Mouse (Mus musculus) heart, embryonic 13.5 days (tissue): ENCODE results near the gene Ptpn5. TPM values are rescaled to one million over a fixed set of nuclear protein-coding genes. Genes with fewer than 3 reads are reported as not detected.

Experiments used
- ATAC-seq: fragments of 200-750 bp; cut with Nextera tagmentation; 2 replicates; pipeline ENCODE4 v1.8.0; 2017; ENCODE audit warnings: moderate TSS enrichment; ENCODE audit not compliant: insufficient number of reproducible peaks, low FRiP score, low TSS enrichment; ENCODE audit errors: extremely low read depth
- H3K27ac ChIP-seq: fragments of 300-500 bp; sonication (generic); replicated peaks from 2 replicates; pipeline ENCODE4 v1.5.1; 2015; ENCODE audit warnings: moderate library complexity, mild to moderate bottlenecking, inconsistent platforms
- H3K27me3 ChIP-seq: fragments of 300-500 bp; sonication (generic); replicated peaks from 2 replicates; pipeline ENCODE4 v1.6.1; 2015; ENCODE audit warnings: mild to moderate bottlenecking, inconsistent platforms
- H3K36me3 ChIP-seq: fragments of 300-500 bp; sonication (generic); 2 replicates; pipeline ENCODE4 v1.6.1; 2015; ENCODE audit warnings: mild to moderate bottlenecking, inconsistent platforms
- H3K4me1 ChIP-seq: fragments of 300-500 bp; sonication (generic); 2 replicates; pipeline ENCODE4 v1.6.1; 2015; ENCODE audit warnings: inconsistent platforms
- H3K4me2 ChIP-seq: fragments of 300-500 bp; sonication (generic); 2 replicates; pipeline ENCODE4 v1.6.1; 2015; ENCODE audit warnings: inconsistent platforms, mild to moderate bottlenecking, moderate library complexity
- H3K4me3 ChIP-seq: fragments of 300-500 bp; sonication (generic); 2 replicates; pipeline ENCODE4 v1.5.1; 2015; ENCODE audit warnings: moderate library complexity, mild to moderate bottlenecking, inconsistent platforms
- H3K9ac ChIP-seq: fragments of 300-500 bp; sonication (generic); 2 replicates; pipeline ENCODE4 v1.6.1; 2015; ENCODE audit warnings: inconsistent platforms, mild to moderate bottlenecking, moderate library complexity
- H3K9me3 ChIP-seq: fragments of 300-500 bp; sonication (generic); 2 replicates; pipeline ENCODE4 v1.6.1; 2016; ENCODE audit warnings: inconsistent platforms
- WGBS: fragments of 180-500 bp; shearing (Covaris S2); methylation state at CpG from one replicate; pipeline ENCODE4 v1.1.7; 2015; ENCODE audit warnings: mixed read lengths; 5-methylcytosine and 5-hydroxymethylcytosine counted together
- polyA plus RNA-seq: library from polyadenylated mRNA; unstranded; fragments of >200 nt; fragmentation: Nextera tagmentation; extraction: Ambion mirVana; gene quantifications from 2 replicates; pipeline ENCODE4 v1.2.1, GENCODE M21; 2015

Gene Ptpn5
- polyA plus RNA-seq, 1 experiment from 2014 or later, result 0.12 TPM

GRCm38 (mm10) chr7:47111121-47111520 is 22.4 kb downstream of the Ptpn5 start:
- no peaks in the 10 kb centered on the region for H3K9me3 ChIP-seq
- no peak overlapping the region for H3K27ac ChIP-seq
- 55% methylated on average over 3 of the region's 3 CpGs for WGBS
- no peak overlapping the region for H3K4me2 ChIP-seq
- H3K36me3 ChIP-seq, result no peaks in the 10 kb centered on the region
- no peak overlapping the region for H3K9ac ChIP-seq
- peaks cover 17% of the 10 kb centered on the region for H3K27me3 ChIP-seq
- no peak overlapping the region for H3K4me3 ChIP-seq
- no peak for ATAC-seq
- no peaks in the 10 kb centered on the region for H3K4me1 ChIP-seq

- ATAC-seq, result no peak
- WGBS, result 62% methylated on average over 7 of the region's 7 CpGs
These were observed 23.0 kb downstream of the Ptpn5 start for GRCm38 (mm10) chr7:47110511-47110910.

GRCm38 (mm10) chr7:47108779-47109189 is 24.7 kb downstream of the Ptpn5 start:
- WGBS, result 80% methylated on average over 13 of the region's 13 CpGs
- Histone ChIP-seq H3K4me3 (no peak overlapping the region), H3K36me3 (no peaks in the 10 kb centered on the region), H3K4me1 (no peaks in the 10 kb centered on the region), H3K4me2 (no peak overlapping the region), H3K9me3 (no peaks in the 10 kb centered on the region), H3K9ac (no peak overlapping the region), H3K27ac (no peak overlapping the region), H3K27me3 (peaks cover 11% of the 10 kb centered on the region; the same call in 1 of the 2 replicates)
- ATAC-seq, result no peak

More at GRCm38 (mm10) chr7:47110511-47110910, 23.0 kb downstream of the Ptpn5 start:
- Histone ChIP-seq H3K27me3 (peaks cover 14% of the 10 kb centered on the region), H3K4me2 (no peak overlapping the region), H3K36me3 (no peaks in the 10 kb centered on the region), H3K9me3 (no peaks in the 10 kb centered on the region), H3K9ac (no peak overlapping the region), H3K27ac (no peak overlapping the region), H3K4me1 (no peaks in the 10 kb centered on the region), H3K4me3 (no peak overlapping the region)

- ATAC-seq, result no peak
- H3K4me3 ChIP-seq, result no peak overlapping the region
- H3K4me1 ChIP-seq, result no peaks in the 10 kb centered on the region
- H3K4me2 ChIP-seq, result no peak overlapping the region
- no peaks in the 10 kb centered on the region for H3K36me3 ChIP-seq
- no peak overlapping the region for H3K27ac ChIP-seq
- no peak overlapping the region for H3K9ac ChIP-seq
- no peaks in the 10 kb centered on the region for H3K9me3 ChIP-seq
- no peaks in the 10 kb centered on the region for H3K27me3 ChIP-seq
These were observed 26.5 kb downstream of the Ptpn5 start for GRCm38 (mm10) chr7:47106949-47107348.

GRCm38 (mm10) chr7:47103671-47104414 is 29.6 kb downstream of the Ptpn5 start:
- no peaks in the 10 kb centered on the region for H3K9me3 ChIP-seq
- H3K9ac ChIP-seq, result no peak overlapping the region
- 0 out of 2 replicates have a peak, but pooled peaks cover 4% of the 10 kb centered on the region for H3K27me3 ChIP-seq
- H3K4me2 ChIP-seq, result no peak overlapping the region
- no peaks in the 10 kb centered on the region for H3K36me3 ChIP-seq
- 62% methylated on average over 1 of the region's 1 CpGs for WGBS
- H3K4me3 ChIP-seq, result no peak overlapping the region
- H3K27ac ChIP-seq, result no peak overlapping the region
- no peaks in the 10 kb centered on the region for H3K4me1 ChIP-seq
- no peak for ATAC-seq

- H3K4me3 ChIP-seq, result no peak overlapping the region
- no peak overlapping the region for H3K4me2 ChIP-seq
- H3K9ac ChIP-seq, result no peak overlapping the region
- H3K9me3 ChIP-seq, result no peaks in the 10 kb centered on the region
- 64% methylated on average over 2 of the region's 2 CpGs for WGBS
- no peak overlapping the region for H3K27ac ChIP-seq
- H3K4me1 ChIP-seq, result no peaks in the 10 kb centered on the region
- 0 out of 2 replicates have a peak, but pooled peaks cover 4% of the 10 kb centered on the region for H3K27me3 ChIP-seq
- H3K36me3 ChIP-seq, result no peaks in the 10 kb centered on the region
- ATAC-seq, result no peak
These were observed 30.5 kb downstream of the Ptpn5 start for GRCm38 (mm10) chr7:47102970-47103369.

- Histone ChIP-seq H3K9me3 (no peaks in the 10 kb centered on the region), H3K4me3 (no peak overlapping the region), H3K27me3 (0 out of 2 replicates have a peak, but pooled peaks cover 4% of the 10 kb centered on the region), H3K4me1 (no peaks in the 10 kb centered on the region), H3K4me2 (no peak overlapping the region), H3K9ac (no peak overlapping the region), H3K27ac (no peak overlapping the region), H3K36me3 (no peaks in the 10 kb centered on the region)
- 69% methylated on average over 6 of the region's 6 CpGs for WGBS
- no peak for ATAC-seq
These were observed 32.9 kb downstream of the Ptpn5 start for GRCm38 (mm10) chr7:47100615-47101014.

- WGBS, result 66% methylated on average over 7 of the region's 7 CpGs
- Histone ChIP-seq H3K27ac (no peak overlapping the region), H3K36me3 (no peaks in the 10 kb centered on the region), H3K9ac (no peak overlapping the region), H3K4me1 (no peaks in the 10 kb centered on the region), H3K9me3 (no peaks in the 10 kb centered on the region), H3K27me3 (0 out of 2 replicates have a peak, but pooled peaks cover 4% of the 10 kb centered on the region), H3K4me2 (no peak overlapping the region), H3K4me3 (no peak overlapping the region)
- no peak for ATAC-seq
These were observed 34.2 kb downstream of the Ptpn5 start for GRCm38 (mm10) chr7:47099306-47099705.

GRCm38 (mm10) chr7:47098044-47098443 is 35.4 kb downstream of the Ptpn5 start:
- no peaks in the 10 kb centered on the region for H3K4me1 ChIP-seq
- no peak for ATAC-seq
- H3K4me3 ChIP-seq, result no peak overlapping the region
- no peaks in the 10 kb centered on the region for H3K36me3 ChIP-seq
- WGBS, result 55% methylated on average over 7 of the region's 7 CpGs
- H3K27me3 ChIP-seq, result 0 out of 2 replicates have a peak, but pooled peaks cover 4% of the 10 kb centered on the region
- no peaks in the 10 kb centered on the region for H3K9me3 ChIP-seq
- no peak overlapping the region for H3K9ac ChIP-seq
- H3K27ac ChIP-seq, result no peak overlapping the region
- no peak overlapping the region for H3K4me2 ChIP-seq

GRCm38 (mm10) chr7:47094969-47095368 is 38.5 kb downstream of the Ptpn5 start:
- Histone ChIP-seq H3K4me2 (no peak overlapping the region), H3K27me3 (no peaks in the 10 kb centered on the region; the same call in 1 of the 2 replicates), H3K9ac (no peak overlapping the region), H3K27ac (no peak overlapping the region), H3K4me3 (no peak overlapping the region), H3K4me1 (no peaks in the 10 kb centered on the region), H3K9me3 (no peaks in the 10 kb centered on the region), H3K36me3 (no peaks in the 10 kb centered on the region)
- no peak for ATAC-seq
- WGBS, result 60% methylated on average over 2 of the region's 2 CpGs

GRCm38 (mm10) chr7:47093935-47094334 is 39.5 kb downstream of the Ptpn5 start:
- WGBS, result 75% methylated on average over 5 of the region's 5 CpGs
- ATAC-seq, result no peak
- Histone ChIP-seq H3K4me3 (no peak overlapping the region), H3K27me3 (no peaks in the 10 kb centered on the region; the same call in 1 of the 2 replicates), H3K4me2 (no peak overlapping the region), H3K27ac (no peak overlapping the region), H3K4me1 (no peaks in the 10 kb centered on the region), H3K9me3 (no peaks in the 10 kb centered on the region), H3K36me3 (no peaks in the 10 kb centered on the region), H3K9ac (no peak overlapping the region)

- Histone ChIP-seq H3K4me1 (peaks cover 7% of the 10 kb centered on the region), H3K36me3 (no peaks in the 10 kb centered on the region), H3K9ac (no peak overlapping the region), H3K27me3 (no peaks in the 10 kb centered on the region), H3K9me3 (no peaks in the 10 kb centered on the region), H3K4me2 (no peak overlapping the region), H3K4me3 (no peak overlapping the region), H3K27ac (no peak overlapping the region)
- ATAC-seq, result no peak
- WGBS, result 54% methylated on average over 1 of the region's 1 CpGs
These were observed 48.4 kb downstream of the Ptpn5 start for GRCm38 (mm10) chr7:47085075-47085474.
